Mouse (Mus musculus) MEL-GATA-1-ER (cell line): ENCODE measurements around the gene Tpk1.

ENCODE experiments used
- DNase-seq: peaks from one replicate; pipeline ENCODE4 v3.0.0-alpha.2; 2012; ENCODE audit warnings: low read depth; ENCODE audit errors: extremely low read depth

Tpk1 gene

GRCm38 (mm10) chr6:43665677-43666546, at the start of gene Tpk1:
TSS of gene Tpk1 (minus strand) at chr6:43666278.
- DNase-seq = peak; percentile 84

- DNase-seq = no peak
Measured at GRCm38 (mm10) chr6:43702810-43703614, 36.9 kb upstream of the Tpk1 start.

GRCm38 (mm10) chr6:43691863-43692262, 25.8 kb upstream of the Tpk1 start:
- DNase-seq = no peak

GRCm38 (mm10) chr6:43685985-43686384, 19.9 kb upstream of the Tpk1 start:
- DNase-seq = no peak

- DNase-seq = no peak
Measured at GRCm38 (mm10) chr6:43682535-43682934, 16.5 kb upstream of the Tpk1 start.

- DNase-seq = no peak
Measured at GRCm38 (mm10) chr6:43678689-43679212, 12.7 kb upstream of the Tpk1 start.

GRCm38 (mm10) chr6:43677566-43677965, 11.5 kb upstream of the Tpk1 start:
- no peak for DNase-seq

GRCm38 (mm10) chr6:43676139-43676538, 10.1 kb upstream of the Tpk1 start:
- no peak for DNase-seq

- DNase-seq = no peak
Measured at GRCm38 (mm10) chr6:43674986-43675760, 9.1 kb upstream of the Tpk1 start.

GRCm38 (mm10) chr6:43670939-43671338, 4.9 kb upstream of the Tpk1 start:
- DNase-seq = no peak

- peak; percentile 55 for DNase-seq
Measured at GRCm38 (mm10) chr6:43667681-43668080, 1.6 kb upstream of the Tpk1 start.

- no peak for DNase-seq
Measured at GRCm38 (mm10) chr6:43666611-43667400, 728 bp upstream of the Tpk1 start.

- no peak for DNase-seq
Measured at GRCm38 (mm10) chr6:43661822-43662221, 4.3 kb downstream of the Tpk1 start.

- no peak for DNase-seq
Measured at GRCm38 (mm10) chr6:43658290-43658689, 7.8 kb downstream of the Tpk1 start.

GRCm38 (mm10) chr6:43657845-43658244, 8.2 kb downstream of the Tpk1 start:
- no peak for DNase-seq

- DNase-seq = no peak
Measured at GRCm38 (mm10) chr6:43654876-43655456, 11.1 kb downstream of the Tpk1 start.

- no peak for DNase-seq
Measured at GRCm38 (mm10) chr6:43649516-43649915, 16.6 kb downstream of the Tpk1 start.

GRCm38 (mm10) chr6:43645674-43646073, 20.4 kb downstream of the Tpk1 start:
- no peak for DNase-seq

GRCm38 (mm10) chr6:43645105-43645504, 21.0 kb downstream of the Tpk1 start:
- no peak for DNase-seq

GRCm38 (mm10) chr6:43643718-43644117, 22.4 kb downstream of the Tpk1 start:
- no peak for DNase-seq
